Mouse (Mus musculus): ENCODE results near the gene Derl2. TPM values are rescaled to one million over a fixed set of nuclear protein-coding genes. Genes with fewer than 3 reads are reported as not detected.

Derl2 gene
- polyA plus RNA-seq, 1 experiment from 2014 or later: 36.8 TPM

DNA sequence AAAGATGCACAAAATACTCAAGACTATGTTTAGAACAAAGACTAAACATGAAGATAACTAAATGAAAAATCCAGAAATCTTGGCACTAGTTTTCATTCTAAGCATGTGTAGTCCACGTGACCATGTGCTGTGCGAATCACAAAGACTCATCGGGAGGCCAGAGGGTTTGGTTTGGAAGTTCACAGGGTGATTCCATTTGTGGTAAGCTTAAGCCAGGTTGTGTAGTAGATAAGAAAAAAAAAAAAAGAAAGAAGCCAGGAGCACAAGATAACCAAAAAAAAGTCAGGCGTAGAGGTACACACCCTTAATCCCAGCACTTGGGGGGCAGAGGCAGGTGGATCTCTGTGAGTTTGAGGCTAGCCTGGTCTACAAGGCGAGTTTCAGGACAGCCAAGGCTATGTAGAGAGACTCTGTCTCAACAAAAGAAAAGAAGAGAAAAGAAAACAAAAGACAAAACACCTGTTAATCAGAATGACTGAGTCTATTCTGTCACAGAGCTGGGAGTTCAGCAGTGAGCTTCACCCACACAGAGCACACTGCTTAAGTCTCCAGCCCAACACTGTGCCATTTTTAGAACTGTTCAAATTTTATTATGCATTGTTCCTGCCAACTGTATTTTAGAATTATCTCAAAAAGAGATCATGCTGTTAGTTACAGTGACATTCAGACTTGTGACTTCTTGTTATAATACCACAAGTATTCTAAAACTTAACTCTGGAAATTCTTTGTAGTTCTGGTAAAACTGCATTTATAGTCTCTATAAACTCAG lies 58.7 kb downstream of the Derl2 start:
- H3K4me1 ChIP-seq (replicated peaks): peaks cover 26% of the 10 kb centered on the region
- peak; percentile 23; the same call in 1 of the 2 replicates for ATAC-seq (ENCODE audit: low read depth)
- H3K27ac ChIP-seq: no peak overlapping the region
- H3K4me2 ChIP-seq: no peak overlapping the region
- no peak for DNase-seq
- H3K9ac ChIP-seq: no peak overlapping the region
- peaks cover 95% of the 10 kb centered on the region for H3K36me3 ChIP-seq
- no peaks in the 10 kb centered on the region for H3K9me3 ChIP-seq (replicated peaks)
- H3K27me3 ChIP-seq: no peaks in the 10 kb centered on the region
- 43% methylated on average over 5 of the region's 5 CpGs for WGBS (ENCODE audit: insufficient replicate concordance)
- H3K4me3 ChIP-seq (replicated peaks): no peak overlapping the region

Other genes starting within 250 kb of the Derl2 start
- gene Scimp, start 207.3 kb downstream of the Derl2 start, polyA plus RNA-seq (2015; fragmentation: Nextera tagmentation; extraction: Ambion mirVana): 0.18 and 0.41 TPM in 2 replicates
- 17.6 and 18.6 TPM in 2 replicates for gene Rabep1, start 175.1 kb downstream of the Derl2 start, polyA plus RNA-seq (2015; fragmentation: Nextera tagmentation; extraction: Ambion mirVana)
- 67.4 and 78.9 TPM in 2 replicates for gene Nup88, start 49.9 kb downstream of the Derl2 start, polyA plus RNA-seq (2015; fragmentation: Nextera tagmentation; extraction: Ambion mirVana)
- 95.3 and 97.0 TPM in 2 replicates for gene Rpain, start 49.6 kb downstream of the Derl2 start, polyA plus RNA-seq (2015; fragmentation: Nextera tagmentation; extraction: Ambion mirVana)
- 321 and 342 TPM in 2 replicates for gene C1qbp, start 36.8 kb downstream of the Derl2 start, polyA plus RNA-seq (2015; fragmentation: Nextera tagmentation; extraction: Ambion mirVana)
- 7.5 and 10.2 TPM in 2 replicates for gene Dhx33, start 15.4 kb downstream of the Derl2 start, polyA plus RNA-seq (2015; fragmentation: Nextera tagmentation; extraction: Ambion mirVana)
- gene Mis12, start 230 bp downstream of the Derl2 start, polyA plus RNA-seq (2015; fragmentation: Nextera tagmentation; extraction: Ambion mirVana): 22.6 and 25.4 TPM in 2 replicates
- gene 6330403K07Rik, start 13.7 kb upstream of the Derl2 start, polyA plus RNA-seq (2015; fragmentation: Nextera tagmentation; extraction: Ambion mirVana): 5.0 and 6.3 TPM in 2 replicates
- 0.10 and 0.12 TPM in 2 replicates for gene Nlrp1a, start 124.9 kb upstream of the Derl2 start, polyA plus RNA-seq (2015; fragmentation: Nextera tagmentation; extraction: Ambion mirVana)
- gene Nlrp1b, start 210.9 kb upstream of the Derl2 start, polyA plus RNA-seq (2015; fragmentation: Nextera tagmentation; extraction: Ambion mirVana): not detected in 2 replicates

Data from liver, embryonic 13.5 days (tissue).